Mouse (Mus musculus): ENCODE results near the gene Fgd3. TPM values are rescaled to one million over a fixed set of nuclear protein-coding genes. Genes with fewer than 3 reads are reported as not detected.

The Fgd3 gene
- total and polyA plus RNA-seq, 3 experiments, result 8.7 to 16.1 (median 14.5) TPM

GRCm38 (mm10) chr13:49322169-49322568 lies 2.1 kb upstream of the Fgd3 start:
- Histone ChIP-seq H3K4me2 (ENCODE audit: insufficient read depth, low read depth, poor library complexity, severe bottlenecking) (no peak overlapping the region), H3K4me3 (replicated peaks in 1 of 3; ENCODE audit: low read depth in 2 of 3, low read length in 2 of 3, poor library complexity in 1 of 3) (no peak overlapping the region), H3K27me3 (replicated peaks) (no peaks in the 10 kb centered on the region), H3K9ac (ENCODE audit: insufficient read depth, low read depth) (no peak overlapping the region), H3K79me2 (replicated peaks; ENCODE audit: control insufficient read depth, extremely low read depth, insufficient read depth, poor library complexity, severe bottlenecking) (no peaks in the 10 kb centered on the region), H3K27ac (ENCODE audit: insufficient read depth, low read depth) (no peak overlapping the region), H3K36me3 (replicated peaks in 1 of 2; ENCODE audit: control insufficient read depth in 1 of 2, insufficient read depth in 1 of 2, low read length in 1 of 2) (no peaks in the 10 kb centered on the region), H3K9me3 (replicated peaks; ENCODE audit: low read length) (no peaks in the 10 kb centered on the region), H3K4me1 (ENCODE audit: control insufficient read depth in 1 of 2, insufficient read depth in 2 of 2) (peaks cover 2 to 29% of the 10 kb centered on the region in 2 experiments; a peak in 2 of 4 replicates)
- dilution Hi-C loops (cut with MboI; ENCODE audit: extremely low pct_ligation_motif_present, extremely low pct_unique_long_range_greater_than_20kb, low sequenced_read_pairs) (no loop called here), in situ Hi-C loops (cut with MboI; ENCODE audit: low pct_ligation_motif_present, low pct_unique_long_range_greater_than_20kb, low sequenced_read_pairs) (loop anchor here (5.0 kb wide), 1 partner anchor 55 kb away; no protein-coding TSS in a partner anchor)
- no peak for TF ChIP-seq ELF1 (IDR thresholded peaks at IDR 0.05; ENCODE audit: low read depth, low read length)
- DNase-seq (ENCODE audit: extremely low read depth), result no peak

GRCm38 (mm10) chr13:49321452-49321851 lies 1.3 kb upstream of the Fgd3 start:
- Histone ChIP-seq H3K36me3 (replicated peaks in 1 of 2; ENCODE audit: control insufficient read depth in 1 of 2, insufficient read depth in 1 of 2, low read length in 1 of 2) (no peaks in the 10 kb centered on the region), H3K4me1 (ENCODE audit: control insufficient read depth in 1 of 2, insufficient read depth in 2 of 2) (peaks cover 2 to 28% of the 10 kb centered on the region in 2 experiments; a peak in 2 of 4 replicates), H3K4me3 (replicated peaks in 1 of 3; ENCODE audit: low read depth in 2 of 3, low read length in 2 of 3, poor library complexity in 1 of 3) (no peak overlapping the region), H3K9ac (ENCODE audit: insufficient read depth, low read depth) (no peak overlapping the region), H3K9me3 (replicated peaks; ENCODE audit: low read length) (no peaks in the 10 kb centered on the region), H3K4me2 (ENCODE audit: insufficient read depth, low read depth, poor library complexity, severe bottlenecking) (no peak overlapping the region), H3K27ac (ENCODE audit: insufficient read depth, low read depth) (no peak overlapping the region), H3K27me3 (replicated peaks) (no peaks in the 10 kb centered on the region), H3K79me2 (replicated peaks; ENCODE audit: control insufficient read depth, extremely low read depth, insufficient read depth, poor library complexity, severe bottlenecking) (no peaks in the 10 kb centered on the region)
- no peak for TF ChIP-seq PAX5 (IDR thresholded peaks at IDR 0.05; ENCODE audit: low read length)
- TF ChIP-seq TBP (conservative IDR thresholded peaks at IDR 0.05; ENCODE audit: low read depth, low read length), result no peak
- TF ChIP-seq USF1 (IDR thresholded peaks at IDR 0.05; ENCODE audit: low read depth, low read length), result no peak
- no peak for TF ChIP-seq ELF1 (IDR thresholded peaks at IDR 0.05; ENCODE audit: low read depth, low read length)
- TF ChIP-seq UBTF (IDR thresholded peaks at IDR 0.05; ENCODE audit: low read depth, low read length), result no peak
- TF ChIP-seq KAT2A (IDR thresholded peaks at IDR 0.05; ENCODE audit: insufficient replicate concordance, low read length), result no peak
- TF ChIP-seq ZNF384 (IDR thresholded peaks at IDR 0.05; ENCODE audit: low read depth, low read length), result no peak
- in situ Hi-C loops (cut with MboI; ENCODE audit: low pct_ligation_motif_present, low pct_unique_long_range_greater_than_20kb, low sequenced_read_pairs) (loop anchor here (5.0 kb wide), 1 partner anchor 56 kb away; no protein-coding TSS in a partner anchor), dilution Hi-C loops (cut with MboI; ENCODE audit: extremely low pct_ligation_motif_present, extremely low pct_unique_long_range_greater_than_20kb, low sequenced_read_pairs) (no loop called here)
- no peak for DNase-seq (ENCODE audit: extremely low read depth)

GRCm38 (mm10) chr13:49320514-49320913 lies 403 bp upstream of the Fgd3 start:
- Histone ChIP-seq H3K27me3 (replicated peaks) (no peaks in the 10 kb centered on the region), H3K27ac (ENCODE audit: insufficient read depth, low read depth) (no peak overlapping the region), H3K4me1 (ENCODE audit: control insufficient read depth in 1 of 2, insufficient read depth in 2 of 2) (peaks cover 2 to 25% of the 10 kb centered on the region in 2 experiments; a peak in 2 of 4 replicates), H3K4me3 (replicated peaks in 1 of 3; ENCODE audit: low read depth in 2 of 3, low read length in 2 of 3, poor library complexity in 1 of 3) (no peak overlapping the region), H3K79me2 (replicated peaks; ENCODE audit: control insufficient read depth, extremely low read depth, insufficient read depth, poor library complexity, severe bottlenecking) (no peaks in the 10 kb centered on the region), H3K9ac (ENCODE audit: insufficient read depth, low read depth) (no peak overlapping the region), H3K9me3 (replicated peaks; ENCODE audit: low read length) (no peaks in the 10 kb centered on the region), H3K4me2 (ENCODE audit: insufficient read depth, low read depth, poor library complexity, severe bottlenecking) (no peak overlapping the region), H3K36me3 (replicated peaks in 1 of 2; ENCODE audit: control insufficient read depth in 1 of 2, insufficient read depth in 1 of 2, low read length in 1 of 2) (no peaks in the 10 kb centered on the region)
- in situ Hi-C loops (cut with MboI; ENCODE audit: low pct_ligation_motif_present, low pct_unique_long_range_greater_than_20kb, low sequenced_read_pairs), result loop anchor here (5.0 kb wide), 1 partner anchor 57 kb away; no protein-coding TSS in a partner anchor
- TF ChIP-seq POLR2A (IDR thresholded peaks at IDR 0.05; ENCODE audit: low read depth, low read length) (no peak), UBTF (IDR thresholded peaks at IDR 0.05; ENCODE audit: low read depth, low read length) (no peak), KAT2A (IDR thresholded peaks at IDR 0.05; ENCODE audit: insufficient replicate concordance, low read length) (no peak), MXI1 (IDR thresholded peaks at IDR 0.05; ENCODE audit: low read depth, low read length) (no peak), IRF4 (IDR thresholded peaks at IDR 0.05; ENCODE audit: low read depth, low read length) (no peak), TCF12 (IDR thresholded peaks at IDR 0.05; ENCODE audit: low read depth, low read length) (no peak), ZNF384 (IDR thresholded peaks at IDR 0.05; ENCODE audit: low read depth, low read length) (no peak), ETS1 (conservative IDR thresholded peaks at IDR 0.05; ENCODE audit: low read depth, low read length) (no peak), EP300 (IDR thresholded peaks at IDR 0.05; ENCODE audit: low read length) (no peak), JUND (conservative IDR thresholded peaks at IDR 0.05; ENCODE audit: low read depth, low read length) (no peak), ZMIZ1 (IDR thresholded peaks at IDR 0.05; ENCODE audit: low read depth, low read length) (no peak), USF2 (conservative IDR thresholded peaks at IDR 0.05; ENCODE audit: low read depth, low read length) (no peak), RAD21 (IDR thresholded peaks at IDR 0.05; ENCODE audit: low read depth, low read length) (no peak), ZC3H11A (IDR thresholded peaks at IDR 0.05; ENCODE audit: low read depth, low read length) (no peak), SMC3 (IDR thresholded peaks at IDR 0.05; ENCODE audit: low read depth, low read length) (no peak), NRF1 (IDR thresholded peaks at IDR 0.05; ENCODE audit: low read depth, low read length) (no peak), MAFK (IDR thresholded peaks at IDR 0.05; ENCODE audit: insufficient replicate concordance, low read length) (no peak), MEF2A (IDR thresholded peaks at IDR 0.05; ENCODE audit: borderline replicate concordance, low read depth, low read length) (no peak)
- no peak for DNase-seq (ENCODE audit: extremely low read depth)
- dilution Hi-C loops (cut with MboI; ENCODE audit: extremely low pct_ligation_motif_present, extremely low pct_unique_long_range_greater_than_20kb, low sequenced_read_pairs), result no loop called here
